Mouse (Mus musculus): Measurements from ENCODE around the gene Vps26b. TPM values are rescaled to one million over a fixed set of nuclear protein-coding genes. Genes with fewer than 3 reads are reported as not detected.

The Vps26b gene
- polyA plus RNA-seq, 1 experiment from 2014 or later = 10.2 TPM

- 86% methylated on average over 10 of the region's 10 CpGs for WGBS (ENCODE audit: insufficient replicate concordance)
- Histone ChIP-seq H3K9me3 (replicated peaks) (no peaks in the 10 kb centered on the region), H3K36me3 (peaks cover 53% of the 10 kb centered on the region), H3K4me3 (replicated peaks) (no peak overlapping the region), H3K27ac (no peak overlapping the region), H3K4me2 (no peak overlapping the region), H3K27me3 (no peaks in the 10 kb centered on the region), H3K9ac (no peak overlapping the region), H3K4me1 (replicated peaks) (no peaks in the 10 kb centered on the region)
- no peak for DNase-seq
- ATAC-seq (ENCODE audit: low read depth) = no peak
Measured at GRCm38 (mm10) chr9:27018961-27019360, 10.9 kb downstream of the Vps26b start.

- no peak overlapping the region for H3K9ac ChIP-seq
- no peak overlapping the region for H3K4me2 ChIP-seq
- ATAC-seq (ENCODE audit: low read depth) (no peak), DNase-seq (no peak)
- H3K27me3 ChIP-seq = no peaks in the 10 kb centered on the region
- peaks cover 93% of the 10 kb centered on the region for H3K36me3 ChIP-seq
- no peak overlapping the region for H3K4me3 ChIP-seq (replicated peaks)
- no peaks in the 10 kb centered on the region for H3K4me1 ChIP-seq (replicated peaks)
- no peaks in the 10 kb centered on the region for H3K9me3 ChIP-seq (replicated peaks)
- 77% methylated on average over 4 of the region's 4 CpGs for WGBS (ENCODE audit: insufficient replicate concordance)
- H3K27ac ChIP-seq = no peak overlapping the region
Measured at GRCm38 (mm10) chr9:27011572-27011971, 18.3 kb downstream of the Vps26b start.

GRCm38 (mm10) chr9:27009231-27009630 is 20.6 kb downstream of the Vps26b start:
- DNase-seq (no peak), ATAC-seq (ENCODE audit: low read depth) (no peak)
- no peaks in the 10 kb centered on the region for H3K4me1 ChIP-seq (replicated peaks)
- H3K9ac ChIP-seq = no peak overlapping the region
- no peak overlapping the region for H3K4me3 ChIP-seq (replicated peaks)
- H3K27me3 ChIP-seq = no peaks in the 10 kb centered on the region
- no peak overlapping the region for H3K4me2 ChIP-seq
- no peaks in the 10 kb centered on the region for H3K9me3 ChIP-seq (replicated peaks)
- peaks cover 94% of the 10 kb centered on the region for H3K36me3 ChIP-seq
- H3K27ac ChIP-seq = no peak overlapping the region
- 67% methylated on average over 5 of the region's 5 CpGs for WGBS (ENCODE audit: insufficient replicate concordance)

- no peak overlapping the region for H3K9ac ChIP-seq
- ATAC-seq (ENCODE audit: low read depth) (no peak), DNase-seq (no peak)
- H3K4me3 ChIP-seq (replicated peaks) = no peak overlapping the region
- no peaks in the 10 kb centered on the region for H3K9me3 ChIP-seq (replicated peaks)
- no peak overlapping the region for H3K27ac ChIP-seq
- H3K4me2 ChIP-seq = no peak overlapping the region
- H3K4me1 ChIP-seq (replicated peaks) = no peaks in the 10 kb centered on the region
- peaks cover 80% of the 10 kb centered on the region for H3K36me3 ChIP-seq
- WGBS (ENCODE audit: insufficient replicate concordance) = 89% methylated on average over 5 of the region's 5 CpGs
- no peaks in the 10 kb centered on the region for H3K27me3 ChIP-seq
Measured at GRCm38 (mm10) chr9:27006866-27007265, 23.0 kb downstream of the Vps26b start.

GRCm38 (mm10) chr9:27005933-27006332 is 23.9 kb downstream of the Vps26b start:
- no peak overlapping the region for H3K9ac ChIP-seq
- no peak overlapping the region for H3K27ac ChIP-seq
- H3K4me2 ChIP-seq = no peak overlapping the region
- H3K4me3 ChIP-seq (replicated peaks) = no peak overlapping the region
- DNase-seq = no peak
- ATAC-seq (ENCODE audit: low read depth) = no peak
- WGBS (ENCODE audit: insufficient replicate concordance) = 81% methylated on average over 1 of the region's 1 CpGs
- no peaks in the 10 kb centered on the region for H3K9me3 ChIP-seq (replicated peaks)
- H3K4me1 ChIP-seq (replicated peaks) = peaks cover 6% of the 10 kb centered on the region
- peaks cover 73% of the 10 kb centered on the region for H3K36me3 ChIP-seq
- H3K27me3 ChIP-seq = no peaks in the 10 kb centered on the region

- WGBS (ENCODE audit: insufficient replicate concordance) = 82% methylated on average over 3 of the region's 3 CpGs
- Histone ChIP-seq H3K27ac (no peak overlapping the region), H3K27me3 (no peaks in the 10 kb centered on the region), H3K4me3 (replicated peaks) (no peak overlapping the region), H3K4me2 (no peak overlapping the region), H3K9ac (no peak overlapping the region), H3K4me1 (replicated peaks) (peaks cover 13% of the 10 kb centered on the region), H3K36me3 (peaks cover 67% of the 10 kb centered on the region), H3K9me3 (replicated peaks) (no peaks in the 10 kb centered on the region)
- no peak for DNase-seq
- ATAC-seq (ENCODE audit: low read depth) = no peak
Measured at GRCm38 (mm10) chr9:27005231-27005630, 24.6 kb downstream of the Vps26b start.

- Histone ChIP-seq H3K27me3 (no peaks in the 10 kb centered on the region), H3K9me3 (replicated peaks) (no peaks in the 10 kb centered on the region), H3K4me1 (replicated peaks) (peaks cover 33% of the 10 kb centered on the region), H3K27ac (peak within 1 kb of the TSS; percentile 48), H3K9ac (peak within 1 kb of the TSS; percentile 82), H3K36me3 (peaks cover 14% of the 10 kb centered on the region), H3K4me3 (replicated peaks) (peak within 1 kb of the TSS; percentile 76), H3K4me2 (peak within 1 kb of the TSS; percentile 84)
- WGBS (ENCODE audit: insufficient replicate concordance) = under 1% methylated on average over 35 of the region's 35 CpGs
- DNase-seq = peak; percentile 91
- ATAC-seq (ENCODE audit: low read depth) = peak; percentile 99
Measured at GRCm38 (mm10) chr9:26999461-27000395, 30.1 kb downstream of the Vps26b start, which contains the start of the genes Acad8 and Thyn1. TSS of gene Acad8 (minus strand) at chr9:26999566. TSS of gene Thyn1 (plus strand) at chr9:26999710.

GRCm38 (mm10) chr9:26998669-26999460 is 31.0 kb downstream of the Vps26b start:
- Histone ChIP-seq H3K36me3 (peaks cover 6% of the 10 kb centered on the region; the same call in 1 of the 2 replicates), H3K27me3 (no peaks in the 10 kb centered on the region), H3K4me1 (replicated peaks) (peaks cover 33% of the 10 kb centered on the region), H3K9me3 (replicated peaks) (no peaks in the 10 kb centered on the region), H3K4me2 (peak overlapping the region; percentile 84), H3K9ac (peak overlapping the region; percentile 81), H3K4me3 (replicated peaks) (peak overlapping the region; percentile 76), H3K27ac (no peak overlapping the region)
- DNase-seq = no peak
- WGBS (ENCODE audit: insufficient replicate concordance) = 2% methylated on average over 29 of the region's 29 CpGs
- ATAC-seq (ENCODE audit: low read depth) = peak; percentile 35

- Histone ChIP-seq H3K4me3 (replicated peaks) (no peak overlapping the region), H3K36me3 (no peaks in the 10 kb centered on the region), H3K4me1 (replicated peaks) (peaks cover 33% of the 10 kb centered on the region), H3K9ac (no peak overlapping the region), H3K27ac (no peak overlapping the region), H3K9me3 (replicated peaks) (no peaks in the 10 kb centered on the region), H3K4me2 (no peak overlapping the region), H3K27me3 (no peaks in the 10 kb centered on the region)
- 69% methylated on average over 2 of the region's 2 CpGs for WGBS (ENCODE audit: insufficient replicate concordance)
- ATAC-seq (ENCODE audit: low read depth) (no peak), DNase-seq (no peak)
Measured at GRCm38 (mm10) chr9:26997501-26997900, 32.4 kb downstream of the Vps26b start.

GRCm38 (mm10) chr9:26997062-26997461 is 32.8 kb downstream of the Vps26b start:
- no peak overlapping the region for H3K27ac ChIP-seq
- ATAC-seq (ENCODE audit: low read depth) (no peak), DNase-seq (no peak)
- H3K4me3 ChIP-seq (replicated peaks) = no peak overlapping the region
- H3K36me3 ChIP-seq = 0 out of 2 replicates have a peak, but pooled peaks cover under 1% of the 10 kb centered on the region
- H3K4me2 ChIP-seq = no peak overlapping the region
- H3K4me1 ChIP-seq (replicated peaks) = peaks cover 33% of the 10 kb centered on the region
- H3K9ac ChIP-seq = no peak overlapping the region
- H3K9me3 ChIP-seq (replicated peaks) = no peaks in the 10 kb centered on the region
- WGBS (ENCODE audit: insufficient replicate concordance) = 54% methylated on average over 3 of the region's 3 CpGs
- no peaks in the 10 kb centered on the region for H3K27me3 ChIP-seq

GRCm38 (mm10) chr9:26993900-26994299 is 36.0 kb downstream of the Vps26b start:
- Histone ChIP-seq H3K9me3 (replicated peaks) (no peaks in the 10 kb centered on the region), H3K9ac (no peak overlapping the region), H3K36me3 (peaks cover 25% of the 10 kb centered on the region), H3K4me2 (no peak overlapping the region), H3K27me3 (no peaks in the 10 kb centered on the region), H3K4me3 (replicated peaks) (no peak overlapping the region), H3K27ac (no peak overlapping the region), H3K4me1 (replicated peaks) (peaks cover 14% of the 10 kb centered on the region)
- no peak for ATAC-seq (ENCODE audit: low read depth)
- 71% methylated on average over 3 of the region's 3 CpGs for WGBS (ENCODE audit: insufficient replicate concordance)
- DNase-seq = no peak
